Mouse (Mus musculus) kidney, adult 2 months (tissue): ENCODE measurements at regions not wholly inside any gene's neighbourhood (a gene's known extent, or its start where the extent isn't known, plus 50 kb on each side); places are given as distances from the start of the nearest gene placed in this dataset.

Source experiments
- DNase-seq: peaks from one replicate; pipeline ENCODE4 v3.0.0; 2021
- H3K27ac ChIP-seq: fragments of 200-500 bp; 2 replicates; pipeline ENCODE4 v1.5.1; 2012; ENCODE audit warnings: low read depth, low read length, control low read depth, inconsistent platforms; ENCODE audit not compliant: insufficient read depth
- H3K27me3 ChIP-seq: fragments of 200-500 bp; replicated peaks from 2 replicates; pipeline ENCODE4 v1.6.1; 2012; ENCODE audit warnings: mild to moderate bottlenecking, moderate library complexity, low read length, inconsistent platforms; ENCODE audit not compliant: control insufficient read depth, insufficient read depth
- H3K36me3 ChIP-seq: fragments of 200-500 bp; 2 replicates; pipeline ENCODE4 v1.6.1; 2012; ENCODE audit warnings: mild to moderate bottlenecking, moderate library complexity, low read length, inconsistent platforms; ENCODE audit not compliant: control insufficient read depth, insufficient read depth
- H3K4me1 ChIP-seq: fragments of 200-500 bp; 2 replicates; pipeline ENCODE4 v1.6.1; 2011; ENCODE audit warnings: low read length; ENCODE audit not compliant: control insufficient read depth, insufficient read depth
- H3K4me3 ChIP-seq: fragments of 200-500 bp; 2 replicates; pipeline ENCODE4 v1.5.1; 2011; ENCODE audit warnings: mild to moderate bottlenecking, low read depth, low read length, control low read depth; ENCODE audit not compliant: insufficient read depth
- CTCF ChIP-seq: fragments of 200-500 bp; conservative IDR thresholded peaks from 2 replicates; pipeline ENCODE4 v1.5.1; 2011; ENCODE audit warnings: low read depth, mild to moderate bottlenecking, control low read depth, low read length, moderate library complexity, mixed read lengths; ENCODE audit not compliant: insufficient read depth, insufficient read length
- POLR2A ChIP-seq: fragments of 200-500 bp; IDR thresholded peaks from one replicate; pipeline ENCODE4 v1.6.1; 2011; ENCODE audit warnings: low read depth, low read length, control low read depth
- WGBS: fragments of 180-500 bp; shearing (Covaris S2); methylation state at CpG from one replicate; pipeline ENCODE4 v1.1.7; 2018; 5-methylcytosine and 5-hydroxymethylcytosine counted together

DNA sequence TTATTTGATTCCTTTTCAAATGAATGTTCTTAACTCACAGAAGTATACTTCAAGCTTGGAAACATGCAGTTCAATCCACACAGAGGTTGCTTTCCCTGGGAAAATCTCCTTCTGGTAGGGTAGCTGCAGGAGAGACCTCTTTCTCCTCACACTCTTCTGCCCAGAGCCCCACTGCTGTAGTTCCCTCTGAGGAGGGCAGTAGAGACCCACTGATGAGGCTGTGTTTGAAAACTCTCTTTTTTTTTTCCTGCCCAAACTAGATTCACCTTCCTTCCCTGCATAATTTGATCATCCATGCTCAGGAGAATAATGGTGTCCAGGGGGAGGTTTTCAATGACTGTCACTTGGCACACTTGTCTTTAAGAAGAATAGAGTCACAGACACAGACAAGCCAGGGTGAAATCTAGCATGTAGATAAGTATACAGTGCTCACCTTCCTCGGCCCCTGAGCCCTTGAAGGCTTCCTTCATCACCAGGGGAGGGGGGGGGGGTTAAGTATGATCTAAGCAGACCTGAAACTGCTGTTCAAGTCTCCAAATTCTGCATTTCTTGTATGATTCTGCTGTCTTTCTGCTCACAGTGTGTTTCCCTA, 457.3 kb upstream of the Nrsn1 start:
- DNase-seq: no peak
- 0 out of 2 replicates have a peak, but pooled peaks have one; percentile 19 for TF ChIP-seq CTCF
- TF ChIP-seq POLR2A: no peak
- no peak overlapping the region for H3K27ac ChIP-seq
- no peak overlapping the region for H3K4me3 ChIP-seq
- no peaks in the 10 kb centered on the region for H3K27me3 ChIP-seq
- no peaks in the 10 kb centered on the region for H3K4me1 ChIP-seq
- WGBS: 55% methylated on average over 1 of the region's 1 CpGs
- H3K36me3 ChIP-seq: no peaks in the 10 kb centered on the region

DNA sequence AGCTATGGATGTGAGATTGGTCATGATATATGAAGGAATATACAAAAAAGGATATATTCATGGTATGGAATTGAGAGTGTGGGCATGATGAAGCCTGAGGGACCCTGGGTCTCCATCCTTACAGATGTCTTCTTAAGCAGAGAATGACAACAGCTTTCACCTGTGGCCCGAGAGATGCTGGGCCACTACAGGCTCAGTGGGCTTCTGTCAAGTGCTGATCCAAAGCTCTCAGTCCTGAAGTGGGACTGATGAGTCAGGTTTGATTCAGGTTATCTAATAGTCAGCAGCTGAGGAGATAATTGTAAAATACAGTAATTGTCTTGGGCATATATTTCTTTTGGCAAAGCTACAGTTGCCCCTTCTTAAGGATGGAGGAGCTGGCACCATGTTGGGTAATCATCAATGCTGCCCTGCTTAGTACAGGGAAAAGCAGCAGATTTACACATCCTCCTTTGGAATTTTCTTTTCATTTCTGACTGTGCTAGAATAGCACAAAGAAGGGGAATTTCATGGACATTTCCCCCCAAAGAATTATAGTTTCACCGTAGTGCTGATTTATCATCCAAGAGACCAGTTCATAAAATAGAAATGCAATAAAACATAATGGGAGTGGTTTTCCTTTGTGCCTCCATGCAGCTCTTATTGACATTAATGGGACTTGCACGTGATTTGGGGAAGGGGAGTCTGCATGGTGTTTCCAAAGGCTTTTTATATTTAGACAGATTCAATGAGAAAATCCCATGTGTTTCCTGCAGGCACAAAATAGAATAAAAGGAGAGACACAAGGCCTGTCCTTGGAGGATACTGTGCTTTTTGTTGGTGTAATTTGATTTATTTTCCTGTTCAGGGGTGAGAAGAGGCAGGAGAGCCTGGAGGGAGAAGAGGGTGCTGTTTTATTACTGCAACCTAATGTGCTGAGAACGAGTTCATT, 452.6 kb upstream of the Nrsn1 start:
- 42% methylated on average over 4 of the region's 4 CpGs for WGBS
- Histone ChIP-seq H3K36me3 (no peaks in the 10 kb centered on the region), H3K4me3 (no peak overlapping the region), H3K4me1 (no peaks in the 10 kb centered on the region), H3K27me3 (no peaks in the 10 kb centered on the region), H3K27ac (no peak overlapping the region)
- TF ChIP-seq CTCF: no peak
- TF ChIP-seq POLR2A: no peak
- no peak for DNase-seq

DNA sequence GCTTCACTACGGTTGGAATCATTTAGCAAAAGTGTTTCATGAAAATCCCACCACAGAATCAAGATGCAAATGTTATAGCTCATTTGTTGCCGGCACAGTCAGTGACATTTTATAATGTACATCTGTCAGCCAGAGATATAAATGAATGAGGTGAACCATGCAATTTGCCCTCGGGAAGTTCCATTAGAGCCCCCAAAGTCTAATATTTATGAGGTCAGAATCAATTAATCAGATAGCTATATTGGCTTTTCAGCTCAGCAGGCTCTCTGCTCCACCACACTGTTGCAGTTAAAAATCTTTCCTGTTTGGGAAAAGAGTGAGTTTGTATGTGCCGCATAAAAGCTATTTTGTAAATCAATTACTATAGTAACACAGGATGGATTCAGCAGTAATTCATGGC, 430.7 kb upstream of the Nrsn1 start:
- Histone ChIP-seq H3K27ac (no peak overlapping the region), H3K4me3 (no peak overlapping the region), H3K4me1 (no peaks in the 10 kb centered on the region), H3K27me3 (no peaks in the 10 kb centered on the region), H3K36me3 (no peaks in the 10 kb centered on the region)
- no peak for DNase-seq
- WGBS: 46% methylated on average over 4 of the region's 4 CpGs
- no peak for TF ChIP-seq POLR2A
- no peak for TF ChIP-seq CTCF

DNA sequence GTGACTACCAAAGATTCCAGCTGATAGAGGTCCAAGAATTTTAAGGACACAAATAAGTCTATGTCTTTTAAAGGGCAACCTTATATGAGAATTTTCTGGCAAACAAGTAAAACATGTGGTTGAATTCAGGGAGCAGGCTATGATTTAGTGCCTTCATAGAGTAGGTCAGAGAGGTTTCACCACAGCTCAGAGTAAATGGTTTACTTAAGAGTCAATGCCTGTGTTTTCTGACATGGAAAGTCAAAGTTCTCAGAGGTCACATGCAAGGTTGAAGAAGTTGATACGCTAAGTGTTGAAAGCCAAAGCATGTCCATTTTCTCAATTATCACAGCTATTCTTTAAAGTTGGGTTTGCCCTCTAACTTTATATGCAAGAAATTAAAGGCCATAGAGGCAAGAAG, 425.7 kb upstream of the Nrsn1 start:
- WGBS: 75% methylated on average over 1 of the region's 1 CpGs
- TF ChIP-seq POLR2A (no peak), CTCF (no peak)
- Histone ChIP-seq H3K36me3 (no peaks in the 10 kb centered on the region), H3K27me3 (no peaks in the 10 kb centered on the region), H3K4me1 (no peaks in the 10 kb centered on the region), H3K27ac (no peak overlapping the region), H3K4me3 (no peak overlapping the region)
- DNase-seq: no peak

DNA sequence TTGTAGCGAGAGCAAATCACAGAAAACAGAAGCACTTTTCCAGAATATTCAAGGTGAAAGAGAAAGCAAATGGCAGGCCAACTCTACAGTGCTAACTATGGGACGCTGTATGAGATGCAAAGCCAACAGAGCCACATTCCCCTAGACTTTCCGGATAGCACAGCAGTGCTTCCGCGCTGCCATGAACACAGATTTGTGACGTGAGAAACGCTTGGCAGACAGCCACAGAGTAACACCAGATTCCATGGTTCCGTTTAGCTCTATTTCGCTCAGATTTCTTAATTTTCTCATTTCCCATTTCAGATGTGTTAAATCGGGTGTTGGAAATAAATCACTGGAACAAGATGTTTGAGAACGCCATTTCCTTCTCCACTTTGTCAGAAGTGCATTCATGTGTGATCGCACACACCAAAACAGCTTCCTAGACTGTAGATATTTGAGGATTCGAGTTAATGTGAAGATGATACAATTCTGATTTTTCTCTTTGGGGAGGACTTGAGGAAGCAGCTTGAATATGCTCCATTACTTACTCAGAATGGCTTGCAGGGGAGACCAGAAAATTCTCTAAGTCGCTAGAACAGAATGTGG, 424.8 kb upstream of the Nrsn1 start:
- 58% methylated on average over 14 of the region's 14 CpGs for WGBS
- H3K27ac ChIP-seq: no peak overlapping the region
- H3K4me3 ChIP-seq: no peak overlapping the region
- H3K4me1 ChIP-seq: no peaks in the 10 kb centered on the region
- no peaks in the 10 kb centered on the region for H3K36me3 ChIP-seq
- TF ChIP-seq POLR2A: no peak
- TF ChIP-seq CTCF: no peak
- no peak for DNase-seq
- H3K27me3 ChIP-seq: no peaks in the 10 kb centered on the region

DNA sequence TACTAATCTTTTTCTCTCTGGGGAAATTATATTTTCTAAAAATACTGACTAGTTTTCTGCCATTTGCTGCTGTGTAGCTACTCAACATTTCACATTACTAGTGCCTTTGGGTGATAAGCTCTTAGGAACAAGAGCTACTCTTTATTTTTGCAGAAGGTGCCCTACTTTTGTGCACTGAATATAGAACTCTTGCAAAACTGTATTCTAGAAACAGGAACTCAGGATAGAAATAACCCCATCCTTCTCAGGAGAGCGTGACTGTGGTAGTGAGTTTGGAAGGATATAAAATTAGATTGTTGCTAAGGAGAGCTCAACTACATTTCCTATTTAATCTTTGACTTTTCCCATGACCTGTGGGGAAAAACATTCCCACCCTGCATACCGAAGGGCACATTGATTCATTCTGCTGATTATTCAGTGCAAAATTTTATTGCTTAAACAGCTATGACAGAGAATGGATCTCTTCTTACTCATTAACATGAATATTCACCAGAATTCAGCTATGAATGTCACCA, 408.0 kb upstream of the Nrsn1 start:
- no peak for TF ChIP-seq POLR2A
- Histone ChIP-seq H3K27ac (no peak overlapping the region), H3K4me3 (no peak overlapping the region), H3K36me3 (no peaks in the 10 kb centered on the region), H3K27me3 (no peaks in the 10 kb centered on the region), H3K4me1 (no peaks in the 10 kb centered on the region)
- WGBS: 61% methylated on average over 2 of the region's 2 CpGs
- no peak for DNase-seq

DNA sequence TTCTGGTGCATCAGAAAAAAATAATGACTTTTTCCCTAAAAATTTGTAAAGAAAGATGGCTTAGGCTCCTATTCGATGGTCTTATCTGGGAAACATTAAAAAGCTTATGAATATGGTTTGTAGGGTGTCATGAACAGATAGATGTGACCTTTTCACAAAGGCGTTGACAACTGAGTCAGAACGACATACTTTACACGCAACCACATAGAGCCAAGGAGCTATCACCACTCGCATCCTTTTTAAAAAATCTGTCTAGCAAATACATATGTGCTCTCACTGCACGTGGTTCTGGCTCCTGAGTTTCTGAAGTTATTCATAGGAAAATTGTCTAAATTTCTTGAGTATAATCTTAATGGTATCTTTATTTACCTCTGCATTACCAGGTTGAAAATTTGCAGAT, 404.9 kb upstream of the Nrsn1 start:
- Histone ChIP-seq H3K4me3 (no peak overlapping the region), H3K36me3 (no peaks in the 10 kb centered on the region), H3K27me3 (no peaks in the 10 kb centered on the region), H3K4me1 (no peaks in the 10 kb centered on the region), H3K27ac (no peak overlapping the region)
- DNase-seq: no peak
- 90% methylated on average over 6 of the region's 6 CpGs for WGBS
- TF ChIP-seq CTCF (no peak), POLR2A (no peak)
